Mouse (Mus musculus) small intestine, adult 10 weeks (tissue): ENCODE results near the gene Spin2g. TPM values are rescaled to one million over a fixed set of nuclear protein-coding genes. Genes with fewer than 3 reads are reported as not detected.

Experiments
- polyA plus RNA-seq: library from polyadenylated mRNA; stranded (reverse); fragments of 350-450 nt; fragmentation: Illumina TruSeq; extraction: RNeasy Lipid Tissue Mini Kit (QIAGEN cat#74804); gene quantifications from one replicate; pipeline ENCODE4 v1.2.3, GENCODE M21; 2014; ENCODE audit warnings: low replicate concordance

Spin2g gene
- polyA plus RNA-seq = not detected

GRCm38 (mm10) chrX:34238633-34239032 is at the start of gene Spin2g:
TSS of gene Spin2g (minus strand) at chrX:34238733.

Other genes with a start within 250 kb of the Spin2g start
- not detected for gene Btbd35f9, start 77.2 kb downstream of the Spin2g start, polyA plus RNA-seq
- gene Btbd35f8, start 211.8 kb upstream of the Spin2g start, polyA plus RNA-seq = not detected